Mouse (Mus musculus) limb, embryonic 15.5 days (tissue): Measurements from ENCODE around the gene Sept3. TPM values are rescaled to one million over a fixed set of nuclear protein-coding genes. Genes with fewer than 3 reads are reported as not detected.

Experiments used
- ATAC-seq: fragments of 200-750 bp; cut with Nextera tagmentation; 2 replicates; pipeline ENCODE4 v1.8.0; 2017; ENCODE audit warnings: low read depth, moderate TSS enrichment; ENCODE audit not compliant: insufficient number of reproducible peaks, low FRiP score, low TSS enrichment
- H3K27ac ChIP-seq: fragments of 300-500 bp; sonication (generic); 2 replicates; pipeline ENCODE4 v1.5.1; 2015; ENCODE audit warnings: moderate library complexity, mild to moderate bottlenecking, inconsistent platforms
- H3K27me3 ChIP-seq: fragments of 300-500 bp; sonication (generic); 2 replicates; pipeline ENCODE4 v1.6.1; 2015; ENCODE audit warnings: inconsistent platforms
- H3K36me3 ChIP-seq: fragments of 300-500 bp; sonication (generic); 2 replicates; pipeline ENCODE4 v1.6.1; 2015; ENCODE audit warnings: inconsistent platforms
- H3K4me1 ChIP-seq: fragments of 300-500 bp; sonication (generic); 2 replicates; pipeline ENCODE4 v1.6.1; 2015; ENCODE audit warnings: inconsistent platforms
- H3K4me2 ChIP-seq: fragments of 300-500 bp; sonication (generic); 2 replicates; pipeline ENCODE4 v1.6.1; 2015; ENCODE audit warnings: mild to moderate bottlenecking, inconsistent platforms
- H3K4me3 ChIP-seq: fragments of 300-500 bp; sonication (generic); 2 replicates; pipeline ENCODE4 v1.5.1; 2015; ENCODE audit warnings: mild to moderate bottlenecking, inconsistent platforms
- H3K9ac ChIP-seq: fragments of 300-500 bp; sonication (generic); 2 replicates; pipeline ENCODE4 v1.6.1; 2015; ENCODE audit warnings: inconsistent platforms
- H3K9me3 ChIP-seq: fragments of 300-500 bp; sonication (generic); 2 replicates; pipeline ENCODE4 v1.6.1; 2016; ENCODE audit warnings: inconsistent platforms
- WGBS: fragments of 180-500 bp; shearing (Covaris S2); methylation state at CpG from one replicate; pipeline ENCODE4 v1.1.7; 2015; 5-methylcytosine and 5-hydroxymethylcytosine counted together
- polyA plus RNA-seq: library from polyadenylated mRNA; unstranded; fragments of >200 nt; fragmentation: Nextera tagmentation; extraction: Ambion mirVana; gene quantifications from 2 replicates; pipeline ENCODE4 v1.2.1, GENCODE M21; 2015

The Sept3 gene
- polyA plus RNA-seq, 1 experiment from 2014 or later, result 8.4 TPM

GRCm38 (mm10) chr15:82272295-82272694 is 2.4 kb upstream of the Sept3 start:
- Histone ChIP-seq H3K4me1 (peaks cover 21% of the 10 kb centered on the region), H3K27ac (no peak overlapping the region), H3K9ac (no peak overlapping the region), H3K4me2 (no peak overlapping the region), H3K27me3 (peaks cover 45% of the 10 kb centered on the region), H3K36me3 (no peaks in the 10 kb centered on the region), H3K9me3 (no peaks in the 10 kb centered on the region), H3K4me3 (no peak overlapping the region)
- no peak for ATAC-seq
- 83% methylated on average over 6 of the region's 6 CpGs for WGBS

GRCm38 (mm10) chr15:82274927-82275901 is 521 bp downstream of the Sept3 start:
- no peaks in the 10 kb centered on the region for H3K9me3 ChIP-seq
- H3K27me3 ChIP-seq, result peaks cover 45% of the 10 kb centered on the region
- peak overlapping the region; percentile 61 for H3K9ac ChIP-seq
- H3K4me3 ChIP-seq, result peak overlapping the region; percentile 58
- H3K4me1 ChIP-seq, result peaks cover 21% of the 10 kb centered on the region
- H3K27ac ChIP-seq, result no peak overlapping the region
- no peaks in the 10 kb centered on the region for H3K36me3 ChIP-seq
- peak overlapping the region; percentile 99 for H3K4me2 ChIP-seq
- WGBS, result under 1% methylated on average over 75 of the region's 86 CpGs
- ATAC-seq, result 0 out of 2 replicates have a peak, but pooled peaks have one; percentile 20

- Histone ChIP-seq H3K4me1 (peaks cover 21% of the 10 kb centered on the region), H3K4me3 (no peak overlapping the region), H3K9me3 (no peaks in the 10 kb centered on the region), H3K4me2 (no peak overlapping the region), H3K27ac (no peak overlapping the region), H3K27me3 (peaks cover 29% of the 10 kb centered on the region), H3K36me3 (no peaks in the 10 kb centered on the region), H3K9ac (no peak overlapping the region)
- ATAC-seq, result no peak
- WGBS, result 74% methylated on average over 5 of the region's 5 CpGs
Measured at GRCm38 (mm10) chr15:82277591-82277990, 2.9 kb downstream of the Sept3 start.

GRCm38 (mm10) chr15:82280638-82281037 is 5.9 kb downstream of the Sept3 start:
- H3K4me3 ChIP-seq, result no peak overlapping the region
- H3K9me3 ChIP-seq, result no peaks in the 10 kb centered on the region
- H3K27ac ChIP-seq, result no peak overlapping the region
- WGBS, result 68% methylated on average over 4 of the region's 4 CpGs
- no peak overlapping the region for H3K9ac ChIP-seq
- peaks cover 3% of the 10 kb centered on the region; the same call in 1 of the 2 replicates for H3K36me3 ChIP-seq
- peaks cover 9% of the 10 kb centered on the region for H3K4me1 ChIP-seq
- peaks cover under 1% of the 10 kb centered on the region for H3K27me3 ChIP-seq
- no peak overlapping the region for H3K4me2 ChIP-seq
- no peak for ATAC-seq

GRCm38 (mm10) chr15:82286157-82286556 is 11.5 kb downstream of the Sept3 start:
- Histone ChIP-seq H3K27me3 (no peaks in the 10 kb centered on the region), H3K9ac (no peak overlapping the region), H3K4me3 (no peak overlapping the region), H3K36me3 (peaks cover 12% of the 10 kb centered on the region; the same call in 1 of the 2 replicates), H3K4me2 (no peak overlapping the region), H3K4me1 (no peaks in the 10 kb centered on the region), H3K9me3 (no peaks in the 10 kb centered on the region), H3K27ac (no peak overlapping the region)
- ATAC-seq, result no peak
- 61% methylated on average over 12 of the region's 12 CpGs for WGBS

GRCm38 (mm10) chr15:82290252-82290651 is 15.6 kb downstream of the Sept3 start:
- H3K4me2 ChIP-seq, result no peak overlapping the region
- WGBS, result 84% methylated on average over 7 of the region's 7 CpGs
- H3K9me3 ChIP-seq, result no peaks in the 10 kb centered on the region
- no peak for ATAC-seq
- peaks cover 10% of the 10 kb centered on the region; the same call in 1 of the 2 replicates for H3K36me3 ChIP-seq
- H3K4me1 ChIP-seq, result peaks cover 8% of the 10 kb centered on the region
- H3K9ac ChIP-seq, result no peak overlapping the region
- H3K27ac ChIP-seq, result no peak overlapping the region
- no peaks in the 10 kb centered on the region for H3K27me3 ChIP-seq
- H3K4me3 ChIP-seq, result no peak overlapping the region

GRCm38 (mm10) chr15:82292851-82293250 is 18.2 kb downstream of the Sept3 start:
- no peak overlapping the region for H3K9ac ChIP-seq
- H3K27me3 ChIP-seq, result no peaks in the 10 kb centered on the region
- H3K4me2 ChIP-seq, result peak overlapping the region; percentile 31
- no peak overlapping the region for H3K27ac ChIP-seq
- H3K4me1 ChIP-seq, result peaks cover 8% of the 10 kb centered on the region
- H3K36me3 ChIP-seq, result 0 out of 2 replicates have a peak, but pooled peaks cover 5% of the 10 kb centered on the region
- H3K9me3 ChIP-seq, result no peaks in the 10 kb centered on the region
- no peak for ATAC-seq
- 25% methylated on average over 5 of the region's 5 CpGs for WGBS
- H3K4me3 ChIP-seq, result no peak overlapping the region

GRCm38 (mm10) chr15:82293271-82293711 is 18.6 kb downstream of the Sept3 start:
- Histone ChIP-seq H3K27ac (no peak overlapping the region), H3K9me3 (no peaks in the 10 kb centered on the region), H3K4me3 (no peak overlapping the region), H3K4me2 (peak overlapping the region; percentile 31), H3K27me3 (no peaks in the 10 kb centered on the region), H3K36me3 (0 out of 2 replicates have a peak, but pooled peaks cover 5% of the 10 kb centered on the region), H3K4me1 (peaks cover 8% of the 10 kb centered on the region), H3K9ac (no peak overlapping the region)
- ATAC-seq, result no peak
- WGBS, result 19% methylated on average over 7 of the region's 7 CpGs

- no peak for ATAC-seq
- H3K4me2 ChIP-seq, result no peak overlapping the region
Measured at GRCm38 (mm10) chr15:82294059-82294458, 19.4 kb downstream of the Sept3 start.

GRCm38 (mm10) chr15:82298764-82299561 is 24.3 kb downstream of the Sept3 start, which contains the start of gene Wbp2nl:
Gene Wbp2nl, plus strand, starts transcription at chr15:82298954.
- 52% methylated on average over 39 of the region's 39 CpGs for WGBS
- no peaks in the 10 kb centered on the region for H3K9me3 ChIP-seq
- H3K4me1 ChIP-seq, result 0 out of 2 replicates have a peak, but pooled peaks cover 3% of the 10 kb centered on the region
- no peak within 1 kb of the TSS for H3K4me3 ChIP-seq
- no peak within 1 kb of the TSS for H3K9ac ChIP-seq
- no peaks in the 10 kb centered on the region for H3K36me3 ChIP-seq
- no peaks in the 10 kb centered on the region for H3K27me3 ChIP-seq
- ATAC-seq, result no peak
- H3K27ac ChIP-seq, result no peak within 1 kb of the TSS
- H3K4me2 ChIP-seq, result peak within 1 kb of the TSS; percentile 25; the same call in 1 of the 2 replicates

More at GRCm38 (mm10) chr15:82294059-82294458, 19.4 kb downstream of the Sept3 start:
- Histone ChIP-seq H3K36me3 (0 out of 2 replicates have a peak, but pooled peaks cover 5% of the 10 kb centered on the region), H3K27ac (no peak overlapping the region), H3K4me3 (no peak overlapping the region), H3K27me3 (no peaks in the 10 kb centered on the region), H3K9ac (no peak overlapping the region), H3K4me1 (peaks cover 11% of the 10 kb centered on the region), H3K9me3 (no peaks in the 10 kb centered on the region)
- 37% methylated on average over 8 of the region's 8 CpGs for WGBS

- Histone ChIP-seq H3K27ac (no peak overlapping the region), H3K9me3 (no peaks in the 10 kb centered on the region), H3K9ac (no peak overlapping the region), H3K27me3 (no peaks in the 10 kb centered on the region), H3K36me3 (no peaks in the 10 kb centered on the region), H3K4me1 (no peaks in the 10 kb centered on the region), H3K4me3 (no peak overlapping the region), H3K4me2 (no peak overlapping the region)
- ATAC-seq, result no peak; the same call in 1 of the 2 replicates
- 82% methylated on average over 3 of the region's 3 CpGs for WGBS
Measured at GRCm38 (mm10) chr15:82307107-82307506, 32.4 kb downstream of the Sept3 start.
